Mouse (Mus musculus): ENCODE measurements around the gene Htra3.

Gene Htra3

DNA sequence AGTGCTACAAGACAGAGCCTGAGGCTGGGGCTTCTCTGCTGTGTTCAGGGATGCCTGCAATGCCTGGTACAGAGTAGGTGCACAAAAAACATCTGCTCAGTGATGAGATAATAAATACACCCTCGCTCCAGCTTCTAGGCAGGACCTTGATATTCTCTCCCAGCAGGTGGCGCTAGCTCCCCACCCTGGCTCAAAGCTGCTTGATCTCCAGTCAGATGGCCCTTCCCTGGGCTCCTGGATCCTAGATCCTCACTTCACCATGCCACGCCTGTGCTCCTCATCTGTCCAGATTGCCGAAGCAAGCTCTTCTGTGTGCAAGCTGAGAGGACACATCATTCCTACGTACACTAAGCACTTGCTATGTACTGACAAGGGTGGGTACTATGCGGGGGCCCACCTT is 21.5 kb upstream of the Htra3 start:
- DNase-seq (ENCODE audit: extremely low read depth, insufficient read length, low spot score): no peak

DNA sequence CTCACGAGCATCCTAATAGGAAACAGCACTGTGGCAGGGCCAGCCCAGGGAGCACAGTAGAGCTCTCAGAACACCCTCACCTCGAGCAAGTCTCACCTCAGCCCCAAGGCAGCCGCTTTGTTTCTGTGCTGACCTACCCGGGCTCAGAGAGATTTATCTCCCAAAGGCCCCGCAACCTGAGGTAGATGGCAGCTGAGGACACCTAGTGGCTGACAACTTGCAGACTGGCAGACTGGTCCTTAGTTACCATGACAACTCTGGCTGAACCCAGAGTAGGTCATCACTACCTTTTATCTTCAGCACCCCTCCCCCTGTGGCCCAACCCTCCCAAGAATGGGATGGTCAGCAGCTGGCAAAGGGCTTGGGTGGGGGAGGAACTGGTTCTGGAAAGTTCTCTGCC is 16.2 kb upstream of the Htra3 start:
- DNase-seq (ENCODE audit: extremely low read depth, insufficient read length, low spot score): no peak

DNA sequence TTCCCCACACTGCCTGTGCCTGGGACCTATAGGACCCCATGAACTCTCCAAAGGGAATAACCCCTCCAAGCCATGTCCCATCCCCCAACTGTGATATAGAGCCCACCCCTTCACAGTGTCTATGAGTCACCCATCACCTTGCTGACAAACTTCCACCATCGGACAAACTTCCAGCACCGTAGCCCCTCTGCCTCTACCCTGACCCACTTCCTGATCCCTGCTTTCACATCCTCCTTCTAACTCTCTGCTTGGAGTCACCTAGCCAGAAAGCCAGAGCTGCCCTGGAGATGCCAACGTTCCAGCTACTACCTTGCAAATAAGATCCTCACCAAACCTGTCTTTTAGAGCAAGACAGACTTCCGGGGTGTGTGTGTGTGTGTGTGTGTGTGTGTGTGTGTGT is 14.1 kb upstream of the Htra3 start:
- no peak for DNase-seq (ENCODE audit: extremely low read depth, insufficient read length, low spot score)

DNA sequence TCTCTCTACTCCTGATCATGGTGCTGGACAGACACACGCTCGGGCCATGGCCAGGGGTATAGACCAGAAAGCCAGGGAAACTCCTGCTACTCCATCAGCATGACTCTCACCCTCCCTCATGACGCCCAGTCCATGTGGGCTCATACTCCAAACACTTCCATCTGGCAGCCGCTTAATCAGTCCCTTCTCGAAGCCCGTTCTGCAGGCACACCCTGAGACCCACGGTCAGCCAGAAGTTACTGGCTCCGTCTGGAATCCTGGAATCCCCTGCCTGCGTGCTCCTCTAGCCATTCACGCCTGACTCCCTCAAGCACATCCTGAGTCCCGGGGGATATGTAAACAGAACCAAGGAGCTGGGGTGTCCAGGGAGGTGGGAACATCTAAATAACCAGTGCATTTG is 11.7 kb upstream of the Htra3 start:
- no peak for DNase-seq (ENCODE audit: extremely low read depth, insufficient read length, low spot score)

DNA sequence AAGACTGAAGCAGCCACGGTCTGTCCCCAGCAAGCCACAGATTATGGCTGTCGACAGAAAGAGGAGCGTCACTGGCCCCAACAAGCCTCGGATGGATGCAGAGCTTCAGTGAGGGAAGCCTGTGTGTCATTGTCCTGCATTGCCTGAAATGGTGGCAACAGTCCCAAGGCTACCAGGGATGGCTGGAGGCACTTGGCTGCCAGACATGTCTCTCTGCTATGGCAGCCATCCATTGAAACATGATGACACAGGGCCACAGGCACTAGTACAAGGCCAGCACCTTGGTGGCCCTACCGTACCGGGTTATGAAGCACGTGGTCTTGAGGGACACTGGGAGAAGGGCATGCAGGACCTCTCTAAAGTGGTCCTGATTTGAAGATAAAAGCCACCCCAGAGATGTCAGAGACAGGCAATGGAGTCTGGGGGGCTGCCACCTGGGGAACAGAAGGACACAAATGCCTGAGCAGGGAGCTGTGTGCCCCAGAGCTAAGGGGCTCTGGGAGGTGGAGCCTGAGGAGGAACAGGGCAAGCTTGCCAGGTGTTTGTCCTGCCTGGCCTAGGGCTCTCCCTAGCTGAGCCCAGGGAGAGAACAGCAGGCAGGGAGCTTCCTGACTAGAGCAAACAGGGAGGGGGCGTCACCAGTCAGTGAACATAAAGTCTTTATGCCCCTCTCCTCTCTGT is 11.0 kb upstream of the Htra3 start:
- DNase-seq (ENCODE audit: extremely low read depth, insufficient read length, low spot score): peak; percentile 41

DNA sequence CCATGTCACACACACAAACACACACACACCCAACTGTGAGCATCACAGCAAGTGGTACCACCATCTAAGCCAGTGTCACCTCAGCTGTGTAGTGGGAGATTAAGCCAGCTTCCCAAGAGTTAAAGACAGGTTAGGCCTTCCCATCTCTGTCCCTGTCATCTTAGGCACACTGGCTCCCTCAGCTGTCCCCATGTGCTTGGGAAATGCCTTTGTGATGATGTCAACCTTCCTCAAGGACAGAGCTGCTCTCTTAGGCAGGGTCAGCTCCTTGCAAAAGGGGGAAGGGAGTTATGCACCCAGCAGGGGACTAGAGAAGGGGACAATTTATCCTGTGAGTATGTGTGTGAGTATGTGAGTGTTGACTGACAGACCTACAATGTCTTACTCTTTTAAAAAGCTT is 9.8 kb upstream of the Htra3 start:
- no peak for DNase-seq (ENCODE audit: extremely low read depth, insufficient read length, low spot score)

DNA sequence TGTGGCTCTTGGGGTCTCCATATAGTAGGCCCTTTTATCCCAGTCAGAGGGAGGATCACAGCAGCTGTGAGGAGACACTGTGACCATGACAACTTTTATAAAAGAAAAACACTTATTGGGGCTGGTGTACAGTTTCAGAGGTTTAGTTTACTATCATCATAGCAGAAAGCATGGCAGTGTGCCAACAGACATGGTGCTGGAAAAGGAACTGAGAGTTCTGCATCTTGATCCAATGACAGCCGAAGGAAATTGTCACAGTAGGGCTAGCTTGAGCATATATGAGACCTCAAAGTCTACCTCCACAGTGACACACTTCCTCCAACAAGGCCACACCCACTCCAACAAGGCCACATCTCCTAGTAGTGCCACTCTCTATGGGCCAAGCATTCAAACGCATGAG is 9.3 kb upstream of the Htra3 start:
- DNase-seq (ENCODE audit: extremely low read depth, insufficient read length, low spot score): no peak

DNA sequence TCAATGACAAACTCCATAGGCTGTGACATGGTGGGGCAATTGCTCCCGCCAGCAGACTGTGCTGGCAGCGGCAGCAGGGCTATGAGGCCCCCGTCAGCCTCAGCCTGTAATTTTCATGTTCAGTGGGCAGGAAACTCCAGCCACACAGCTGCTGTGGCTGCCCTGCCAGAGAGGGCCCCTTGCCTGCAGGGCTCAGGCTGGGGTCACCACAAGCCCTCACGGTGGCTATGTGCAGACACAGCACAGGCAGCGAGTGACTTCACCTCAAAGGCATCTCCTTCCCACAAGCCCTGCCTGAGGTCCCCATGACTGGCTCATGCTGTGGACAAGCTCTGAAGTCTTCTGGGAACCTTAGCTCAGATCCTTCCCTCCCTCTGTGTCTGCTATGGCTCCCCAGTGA is 7.5 kb upstream of the Htra3 start:
- peak; percentile 81 for DNase-seq (ENCODE audit: extremely low read depth, insufficient read length, low spot score)

DNA sequence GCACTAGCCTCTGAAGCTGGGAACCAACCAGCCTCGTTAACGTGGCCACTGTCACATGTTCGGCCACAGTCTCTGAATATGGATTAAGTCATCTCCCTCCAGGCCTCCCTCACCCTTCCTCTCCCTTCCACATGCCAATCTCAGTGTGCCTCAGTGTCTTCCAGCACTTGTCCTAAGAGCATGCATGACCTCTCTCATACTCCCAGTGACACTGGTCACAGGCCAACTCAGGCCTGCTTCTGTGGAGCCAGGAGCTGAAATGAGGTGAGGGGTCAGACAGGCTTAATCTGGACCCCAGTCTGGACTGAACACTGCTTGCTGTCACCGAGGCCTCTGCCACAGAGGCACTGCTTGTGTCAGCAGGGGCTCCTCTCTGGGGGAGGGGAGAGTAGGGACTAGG is 6.8 kb upstream of the Htra3 start:
- DNase-seq (ENCODE audit: extremely low read depth, insufficient read length, low spot score): no peak

DNA sequence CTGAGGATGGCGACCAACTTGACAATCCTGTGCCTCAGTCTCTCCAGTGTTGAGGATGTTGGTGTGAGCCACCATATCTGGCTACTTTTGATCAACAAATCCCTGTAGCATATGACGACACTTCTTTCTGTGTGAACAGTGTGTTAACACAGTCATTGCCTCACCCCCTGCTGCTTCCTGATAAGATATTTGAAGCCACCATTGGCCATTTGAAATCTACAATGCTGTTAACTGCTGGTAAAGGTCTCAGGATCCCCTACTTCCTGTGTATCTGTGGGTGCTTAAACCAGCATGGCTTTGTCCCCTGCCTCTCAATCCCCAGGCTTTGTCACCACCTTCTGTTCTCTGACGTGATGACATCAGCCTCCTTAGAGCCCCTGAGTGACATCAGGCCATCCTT is 5.5 kb upstream of the Htra3 start:
- DNase-seq (ENCODE audit: extremely low read depth, insufficient read length, low spot score): no peak

DNA sequence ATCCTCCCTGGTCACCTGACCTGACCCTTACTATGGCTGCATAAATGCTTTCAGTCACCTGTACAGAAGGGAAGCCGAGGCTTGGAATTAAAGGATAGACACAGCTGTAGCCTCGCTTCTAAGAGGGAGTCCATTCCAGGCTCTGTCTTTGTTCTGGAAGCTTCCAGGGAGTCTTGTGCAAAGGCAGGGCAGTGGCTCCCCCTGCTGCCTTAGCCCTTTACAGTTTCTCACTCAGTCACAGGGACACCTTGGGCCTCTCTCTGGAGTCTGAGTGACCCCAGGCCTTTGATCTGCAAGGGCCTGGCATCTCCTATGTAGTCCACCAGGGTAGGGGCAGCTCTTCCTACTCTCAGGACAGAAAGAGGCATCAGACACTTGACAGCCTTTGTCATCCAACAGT is 1.4 kb upstream of the Htra3 start:
- no peak for DNase-seq (ENCODE audit: extremely low read depth, insufficient read length, low spot score)

DNA sequence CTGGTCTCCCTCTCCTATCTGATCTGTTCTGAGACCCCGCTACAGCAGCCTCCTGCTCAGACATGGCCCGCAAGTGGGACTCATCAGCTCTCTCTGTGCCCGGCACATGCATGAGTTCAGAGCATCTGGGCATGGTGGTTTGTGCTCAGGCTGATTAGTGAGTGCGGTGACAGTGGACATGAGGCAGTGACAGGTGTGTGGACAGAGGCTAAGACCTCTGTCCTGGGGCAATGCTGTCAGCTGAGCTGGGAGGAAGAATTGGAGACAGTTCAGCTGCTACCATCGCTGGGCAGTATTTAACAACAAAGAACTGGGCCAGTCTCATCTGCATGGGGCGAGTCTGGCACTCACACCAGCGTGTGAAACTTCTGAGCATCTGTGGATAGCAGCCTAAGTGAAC is 2.6 kb downstream of the Htra3 start:
- no peak for DNase-seq (ENCODE audit: extremely low read depth, insufficient read length, low spot score)

DNA sequence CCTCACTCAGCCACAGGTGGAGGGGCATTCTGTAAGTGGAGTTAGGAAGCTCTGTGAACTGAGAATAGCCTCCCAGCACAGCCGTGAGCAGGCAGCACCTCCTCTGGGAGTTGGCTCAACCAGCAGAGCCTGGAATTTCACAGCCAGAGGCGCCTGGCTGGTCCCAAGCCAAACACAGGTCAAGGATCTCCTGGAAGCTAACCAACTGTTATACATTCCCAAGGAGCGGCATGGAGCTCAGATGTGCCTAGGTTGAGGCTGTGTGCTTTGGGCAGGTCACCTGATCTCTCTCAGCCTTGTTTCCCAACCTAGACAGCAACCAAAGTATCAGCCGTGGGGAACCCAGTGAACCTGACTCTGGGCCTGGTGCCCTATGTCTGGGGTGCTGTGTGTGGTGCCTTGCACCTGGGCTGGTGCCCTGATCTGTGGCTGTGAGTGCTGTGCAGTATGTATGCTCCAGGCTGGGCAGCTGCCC is 5.5 kb downstream of the Htra3 start:
- peak; percentile 67 for DNase-seq (ENCODE audit: extremely low read depth, insufficient read length, low spot score)

DNA sequence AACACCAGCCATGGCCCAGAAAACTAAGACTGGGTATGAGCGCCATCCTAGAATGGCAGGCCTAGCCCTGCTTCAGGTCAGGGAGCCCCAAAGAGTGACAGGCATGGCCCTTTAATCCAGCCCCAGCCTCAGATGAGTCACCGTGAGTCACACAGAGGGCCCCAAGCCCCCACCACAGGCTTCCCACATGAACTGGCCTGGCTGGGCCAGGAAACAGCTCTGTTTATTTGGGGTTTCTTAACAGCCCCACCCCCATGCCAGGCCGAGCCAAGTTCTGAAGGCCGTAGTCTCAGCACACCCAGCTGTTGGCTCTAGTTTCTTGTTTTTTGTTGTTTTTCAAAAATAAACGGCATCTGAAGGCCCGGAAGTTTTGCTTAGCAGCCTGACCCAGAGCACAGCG is 6.5 kb downstream of the Htra3 start:
- peak; percentile 81 for DNase-seq (ENCODE audit: extremely low read depth, insufficient read length, low spot score)

DNA sequence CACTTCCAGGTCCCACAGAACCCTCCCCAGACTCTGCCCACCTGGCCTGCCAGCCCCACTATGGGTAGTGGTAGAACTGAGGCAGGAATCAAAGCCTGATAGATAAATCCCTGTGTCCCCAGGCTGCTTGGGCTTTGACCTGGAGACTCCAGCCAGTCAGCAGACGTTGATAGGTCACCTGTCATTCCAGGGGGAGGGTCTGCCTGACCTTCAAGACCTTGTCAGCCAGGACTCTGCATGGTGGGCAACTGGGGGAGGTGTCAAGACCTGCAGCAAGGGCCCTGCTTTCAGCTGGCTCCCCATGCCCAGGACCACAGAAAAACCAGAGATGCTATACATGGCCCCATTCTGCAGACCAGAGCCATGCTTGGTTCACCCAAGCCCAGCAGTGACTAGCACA is 7.0 kb downstream of the Htra3 start:
- no peak for DNase-seq (ENCODE audit: extremely low read depth, insufficient read length, low spot score)

DNA sequence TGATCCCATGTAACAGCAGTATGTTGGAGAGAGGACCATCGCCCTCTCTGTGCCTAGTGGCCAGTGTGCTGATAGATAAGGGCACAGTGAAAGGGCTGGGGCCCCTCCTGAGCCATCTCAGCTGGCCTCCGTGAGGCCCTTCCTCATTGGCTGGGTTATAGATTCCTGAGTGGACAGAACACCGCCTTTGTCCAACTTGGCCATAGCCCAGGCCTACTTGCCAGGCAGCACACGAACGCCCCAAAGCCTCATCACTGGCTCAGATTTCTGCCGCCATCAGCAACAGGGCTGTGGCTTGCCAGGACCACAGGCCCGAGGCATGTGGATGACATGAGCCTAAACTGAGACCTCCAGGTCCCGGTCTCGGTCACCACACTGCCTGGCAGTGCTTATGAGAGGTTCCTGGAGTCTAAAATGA is 8.1 kb downstream of the Htra3 start:
- peak; percentile 75 for DNase-seq (ENCODE audit: extremely low read depth, insufficient read length, low spot score)

DNA sequence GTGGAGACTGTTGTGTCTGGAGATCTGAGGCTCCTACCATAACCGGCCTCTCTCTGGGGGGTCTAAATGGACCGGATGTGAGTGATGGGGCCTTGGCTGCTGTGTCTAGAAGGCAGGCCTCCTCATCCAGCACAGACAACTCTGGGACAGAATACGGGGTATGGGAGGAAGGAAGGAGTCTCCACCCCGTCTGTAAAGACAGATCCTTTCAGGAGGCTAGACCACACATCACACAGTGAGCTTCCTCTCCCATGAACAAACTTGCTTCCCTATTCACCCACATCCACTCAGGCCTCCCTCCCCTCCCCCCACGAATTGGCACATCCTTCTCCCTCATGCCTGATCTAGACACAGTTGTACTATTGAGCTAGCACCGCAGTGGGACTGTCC is 9.2 kb downstream of the Htra3 start:
- DNase-seq (ENCODE audit: extremely low read depth, insufficient read length, low spot score): no peak

DNA sequence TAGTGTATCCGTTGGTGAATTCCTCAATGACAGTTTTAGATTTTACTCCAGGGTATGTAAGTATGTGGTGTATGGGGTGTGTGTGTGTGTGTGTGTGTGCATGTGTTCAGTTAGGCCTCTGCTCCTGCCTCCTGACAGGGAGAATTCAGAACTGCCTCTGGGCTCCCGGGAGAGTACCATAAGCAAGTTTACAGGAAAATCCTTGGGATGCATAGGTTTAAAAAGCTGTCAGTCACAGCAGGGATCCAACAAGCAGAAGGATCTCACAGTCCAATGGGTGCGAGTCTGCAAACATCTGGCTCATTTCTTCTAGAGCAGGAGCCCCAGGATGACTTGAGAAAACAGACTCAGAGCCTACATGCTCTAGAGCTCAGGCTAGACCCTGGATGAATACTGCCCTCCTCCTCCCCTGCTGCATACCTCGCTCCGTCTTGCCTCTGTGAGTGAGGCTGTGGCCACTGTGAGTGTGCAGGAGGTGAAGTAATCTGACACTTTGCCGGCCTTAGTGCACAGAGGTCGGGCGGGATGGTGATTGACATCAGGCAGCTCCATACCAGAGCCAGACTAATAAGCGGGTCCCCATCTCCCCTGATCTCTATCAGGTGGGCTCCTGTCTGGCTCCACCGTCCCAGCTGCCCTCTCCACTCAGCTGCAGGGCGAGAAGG is 9.7 kb downstream of the Htra3 start:
- DNase-seq (ENCODE audit: extremely low read depth, insufficient read length, low spot score): peak; percentile 68

DNA sequence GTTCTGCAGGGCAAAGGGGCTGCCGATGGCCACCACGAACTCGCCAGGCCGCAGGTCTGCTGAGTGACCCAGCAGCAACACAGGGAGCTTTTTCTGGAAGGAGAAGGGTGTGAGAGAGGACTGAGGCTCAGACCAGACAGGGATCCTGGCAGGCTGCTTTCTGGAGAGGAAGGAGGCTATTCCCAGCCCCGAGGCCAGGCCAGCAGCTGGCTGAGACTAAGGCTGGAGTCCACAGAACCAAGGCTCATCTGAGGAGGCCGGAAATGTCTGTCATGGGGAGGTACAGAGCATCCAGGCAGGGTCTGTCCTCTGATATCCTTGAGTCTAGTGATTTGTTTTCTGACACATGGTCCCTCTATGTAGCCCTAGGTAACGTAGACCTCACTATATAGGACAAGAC is 13.4 kb downstream of the Htra3 start:
- no peak for DNase-seq (ENCODE audit: extremely low read depth, insufficient read length, low spot score)

DNA sequence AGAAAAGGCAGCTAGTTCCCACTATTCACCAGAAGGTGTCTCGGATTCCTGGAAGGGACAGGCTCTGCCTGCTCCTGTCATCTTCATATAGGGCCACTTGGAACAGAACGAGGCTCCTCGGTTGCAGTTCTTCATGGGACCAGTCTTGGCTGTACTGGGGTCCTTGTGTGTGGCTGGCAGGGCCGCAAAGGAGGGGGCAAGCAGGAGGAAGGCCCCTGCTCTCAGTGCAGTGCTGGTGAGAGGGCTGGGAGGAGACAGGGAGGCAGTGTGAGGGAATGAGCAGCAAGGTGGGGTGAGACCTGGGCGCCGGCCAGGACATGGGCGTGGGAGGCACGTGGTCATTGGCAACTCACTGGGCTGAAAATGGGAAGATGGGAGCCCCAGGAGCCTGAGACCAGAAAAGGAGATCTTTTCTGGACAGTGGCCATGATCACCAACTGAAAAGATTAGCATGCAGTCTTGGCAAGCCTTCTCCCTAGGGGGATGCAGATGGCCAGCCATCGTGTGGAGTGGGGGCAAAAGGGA is 17.5 kb downstream of the Htra3 start:
- no peak for DNase-seq (ENCODE audit: extremely low read depth, insufficient read length, low spot score)

DNA sequence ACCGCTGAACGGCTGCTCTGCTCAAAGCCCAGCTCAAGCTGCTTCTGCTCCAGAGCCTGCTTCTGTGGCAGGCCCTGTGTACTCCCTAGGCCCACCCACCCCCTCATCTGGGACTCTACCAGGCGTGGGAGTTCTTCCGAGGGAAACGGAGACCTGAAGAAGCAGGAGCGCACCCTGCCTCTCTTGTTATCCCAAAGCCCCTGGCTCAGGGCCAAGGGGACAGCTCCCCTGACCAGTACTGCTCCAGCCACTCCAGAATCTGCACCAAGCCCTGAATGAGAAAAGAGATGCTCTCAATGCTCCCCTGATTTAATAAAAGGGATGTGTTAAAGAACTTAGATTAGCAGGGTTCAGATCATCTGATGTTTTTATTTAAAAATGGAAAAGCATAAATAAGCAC is 18.4 kb downstream of the Htra3 start:
- no peak for DNase-seq (ENCODE audit: extremely low read depth, insufficient read length, low spot score)

DNA sequence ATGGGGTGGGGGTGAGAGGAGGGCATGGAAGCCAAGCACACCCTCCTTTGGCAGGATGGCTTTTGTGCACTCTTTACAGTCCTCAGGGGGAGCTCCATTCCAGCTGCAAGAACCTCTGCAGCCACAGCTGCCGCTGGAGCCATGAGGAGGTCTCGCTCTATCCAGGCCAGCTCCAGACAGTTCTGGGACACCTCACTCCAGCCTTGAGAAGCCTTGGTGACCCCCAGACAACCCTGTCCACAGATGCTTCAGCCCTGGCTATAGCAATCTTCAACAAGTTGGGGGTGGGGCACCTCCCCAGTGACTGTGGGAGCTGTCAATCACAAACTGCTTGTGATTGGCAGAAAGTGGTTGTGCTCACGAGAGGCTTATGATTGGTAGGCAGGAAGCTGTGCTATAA is 20.1 kb downstream of the Htra3 start:
- no peak for DNase-seq (ENCODE audit: extremely low read depth, insufficient read length, low spot score)
